Mouse (Mus musculus) liver, embryonic 14.5 days (tissue): ENCODE data around the gene Dusp2. TPM values are rescaled to one million over a fixed set of nuclear protein-coding genes. Genes with fewer than 3 reads are reported as not detected.

Experiments used
- ATAC-seq: fragments of 200-750 bp; cut with Nextera tagmentation; 2 replicates; pipeline ENCODE4 v1.8.0; 2017; ENCODE audit warnings: moderate number of reproducible peaks, mild to moderate bottlenecking, moderate library complexity; ENCODE audit not compliant: insufficient read depth
- DNase-seq, 3 experiments: peaks; one replicate each; pipeline ENCODE4 v3.0.0-alpha.2; 2012 to 2013; ENCODE audit warnings: low read depth in 3 of 3, low spot score in 3 of 3
- H3K27ac ChIP-seq: fragments of 300-500 bp; sonication (generic); 2 replicates; pipeline ENCODE4 v1.5.1; 2014; ENCODE audit warnings: moderate library complexity, mild to moderate bottlenecking, control low read depth, inconsistent platforms
- H3K27me3 ChIP-seq: fragments of 300-500 bp; sonication (generic); 2 replicates; pipeline ENCODE4 v1.6.1; 2014; ENCODE audit warnings: mild to moderate bottlenecking, low read length, moderate library complexity; ENCODE audit not compliant: control insufficient read depth, insufficient read depth
- H3K36me3 ChIP-seq: fragments of 300-500 bp; sonication (generic); replicated peaks from 2 replicates; pipeline ENCODE4 v1.6.1; 2014; ENCODE audit warnings: low read depth; ENCODE audit not compliant: control insufficient read depth, insufficient read depth
- H3K4me1 ChIP-seq, 2 experiments: fragments of 200-500 bp in 1 of 2; fragments of 300-500 bp in 1 of 2; sonication (generic) in 1 of 2; replicated peaks; 2 replicates each; pipeline ENCODE4 v1.6.1; 2012 to 2014; ENCODE audit warnings: antibody characterized with exemption in 1 of 2, inconsistent platforms in 1 of 2, low read length in 1 of 2; ENCODE audit not compliant: control insufficient read depth in 2 of 2, insufficient read depth in 2 of 2
- H3K4me2 ChIP-seq: fragments of 300-500 bp; sonication (generic); 2 replicates; pipeline ENCODE4 v1.6.1; 2014; ENCODE audit warnings: low read depth, mild to moderate bottlenecking, control low read depth, moderate library complexity
- H3K4me3 ChIP-seq, 2 experiments: fragments of 200-500 bp in 1 of 2; fragments of 300-500 bp in 1 of 2; sonication (generic) in 1 of 2; 2 replicates each; pipeline ENCODE4 v1.5.1; 2012 to 2014; ENCODE audit warnings: low read depth in 2 of 2, low read length in 2 of 2, mild to moderate bottlenecking in 2 of 2, control low read depth in 1 of 2, inconsistent platforms in 1 of 2, moderate library complexity in 1 of 2; ENCODE audit not compliant: insufficient read depth in 1 of 2
- H3K9ac ChIP-seq: fragments of 300-500 bp; sonication (generic); replicated peaks from 2 replicates; pipeline ENCODE4 v1.6.1; 2014; ENCODE audit warnings: mild to moderate bottlenecking, control low read depth, moderate library complexity
- H3K9me3 ChIP-seq: fragments of 300-500 bp; sonication (generic); 2 replicates; pipeline ENCODE4 v1.6.1; 2016; ENCODE audit warnings: low read length, mixed read lengths; ENCODE audit not compliant: control insufficient read depth
- CTCF ChIP-seq: IDR thresholded peaks from 2 replicates; pipeline ENCODE4 v1.5.1; 2016; ENCODE audit warnings: antibody characterized with exemption, low read depth, control low read depth
- EP300 ChIP-seq: IDR thresholded peaks from 2 replicates; pipeline ENCODE4 v1.6.1; 2016; ENCODE audit warnings: antibody characterized with exemption, low read depth
- WGBS: fragments of 180-500 bp; shearing (Covaris S2); extraction: QIAGEN DNeasy Blood & Tissue Kit; methylation state at CpG from one replicate; pipeline ENCODE4 v1.1.7; 2014; ENCODE audit not compliant: insufficient replicate concordance; 5-methylcytosine and 5-hydroxymethylcytosine counted together
- polyA plus RNA-seq, 2 experiments: library from polyadenylated mRNA; depleted of rRNA in 1 of 2; stranded (reverse) in 1 of 2; unstranded in 1 of 2; fragments of >200 nt; fragmentation: Nextera tagmentation in 1 of 2; extraction: Ambion mirVana in 1 of 2; gene quantifications; 2 replicates each; pipeline versions ENCODE4 v1.2.1 to v1.2.3; 2012 to 2014

The Dusp2 gene
- polyA plus RNA-seq, 2 experiments: 1.5 to 1.8 TPM

- 26% methylated on average over 1 of the region's 1 CpGs for WGBS
These were observed 10.4 kb downstream of the Dusp2 start for GRCm38 (mm10) chr2:127346334-127346733.

DNA sequence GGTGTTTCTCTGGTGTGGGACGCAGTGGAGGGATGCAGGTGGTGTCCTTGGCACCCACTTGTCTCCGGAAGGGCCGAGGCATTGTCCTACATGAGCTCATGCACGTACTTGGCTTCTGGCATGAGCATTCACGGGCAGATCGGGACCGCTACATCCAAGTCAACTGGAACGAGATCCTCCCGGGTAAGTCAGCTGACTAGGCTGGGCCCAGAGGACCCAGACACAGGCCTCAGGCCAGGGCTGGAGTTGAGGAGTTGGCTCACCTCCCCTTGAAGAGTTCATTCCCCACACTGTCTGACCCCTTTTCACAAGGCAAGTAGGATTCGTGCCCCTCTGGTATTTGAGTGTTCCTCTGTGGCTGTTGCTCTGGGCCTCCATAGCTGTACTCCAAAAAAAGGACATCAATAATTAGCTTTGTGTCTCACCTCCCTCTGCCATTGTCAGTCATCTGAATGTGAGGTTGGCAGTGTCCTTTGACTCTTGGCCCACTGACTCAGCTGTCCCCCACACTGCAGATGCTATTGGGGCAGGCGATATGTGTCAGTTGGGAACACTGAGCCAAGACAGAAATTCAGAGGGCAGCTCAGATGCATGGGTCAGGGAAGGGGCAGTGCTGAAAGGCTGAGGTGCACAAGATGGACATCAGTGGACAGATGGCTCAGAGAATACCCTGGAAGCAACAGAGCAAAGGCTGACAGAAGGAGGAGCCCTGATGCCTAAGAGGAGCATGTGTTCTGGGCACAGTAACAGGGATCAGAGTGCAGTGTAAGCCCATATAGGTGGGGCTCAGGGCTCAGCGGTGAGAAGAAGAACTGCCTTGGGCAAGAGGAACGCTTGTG lies 11.4 kb downstream of the Dusp2 start:
- no peak overlapping the region for H3K4me3 ChIP-seq
- DNase-seq (no peak), ATAC-seq (no peak)
- no peak overlapping the region for H3K27ac ChIP-seq
- H3K9ac ChIP-seq: no peak overlapping the region
- H3K36me3 ChIP-seq: no peaks in the 10 kb centered on the region
- 60% methylated on average over 13 of the region's 13 CpGs for WGBS
- H3K9me3 ChIP-seq: no peaks in the 10 kb centered on the region
- no peaks in the 10 kb centered on the region for H3K4me1 ChIP-seq
- no peaks in the 10 kb centered on the region for H3K27me3 ChIP-seq
- TF ChIP-seq EP300 (no peak), CTCF (no peak)
- H3K4me2 ChIP-seq: no peak overlapping the region

More at GRCm38 (mm10) chr2:127346334-127346733, 10.4 kb downstream of the Dusp2 start:
- Histone ChIP-seq H3K9me3 (no peaks in the 10 kb centered on the region), H3K27me3 (no peaks in the 10 kb centered on the region), H3K9ac (no peak overlapping the region), H3K36me3 (no peaks in the 10 kb centered on the region), H3K4me2 (no peak overlapping the region), H3K4me3 (no peak overlapping the region), H3K4me1 (no peaks in the 10 kb centered on the region), H3K27ac (no peak overlapping the region)
- ATAC-seq (no peak), DNase-seq (no peak)
- TF ChIP-seq CTCF: peak; percentile 61
- no peak for TF ChIP-seq EP300

GRCm38 (mm10) chr2:127353881-127354280 lies 17.9 kb downstream of the Dusp2 start:
- DNase-seq: no peak
- ATAC-seq: no peak
- Histone ChIP-seq H3K36me3 (no peaks in the 10 kb centered on the region), H3K4me3 (no peak overlapping the region), H3K4me2 (no peak overlapping the region), H3K27me3 (no peaks in the 10 kb centered on the region), H3K4me1 (no peaks in the 10 kb centered on the region), H3K9me3 (no peaks in the 10 kb centered on the region), H3K9ac (no peak overlapping the region), H3K27ac (no peak overlapping the region)
- no peak for TF ChIP-seq CTCF
- no peak for TF ChIP-seq EP300
- WGBS: 73% methylated on average over 4 of the region's 4 CpGs

DNA sequence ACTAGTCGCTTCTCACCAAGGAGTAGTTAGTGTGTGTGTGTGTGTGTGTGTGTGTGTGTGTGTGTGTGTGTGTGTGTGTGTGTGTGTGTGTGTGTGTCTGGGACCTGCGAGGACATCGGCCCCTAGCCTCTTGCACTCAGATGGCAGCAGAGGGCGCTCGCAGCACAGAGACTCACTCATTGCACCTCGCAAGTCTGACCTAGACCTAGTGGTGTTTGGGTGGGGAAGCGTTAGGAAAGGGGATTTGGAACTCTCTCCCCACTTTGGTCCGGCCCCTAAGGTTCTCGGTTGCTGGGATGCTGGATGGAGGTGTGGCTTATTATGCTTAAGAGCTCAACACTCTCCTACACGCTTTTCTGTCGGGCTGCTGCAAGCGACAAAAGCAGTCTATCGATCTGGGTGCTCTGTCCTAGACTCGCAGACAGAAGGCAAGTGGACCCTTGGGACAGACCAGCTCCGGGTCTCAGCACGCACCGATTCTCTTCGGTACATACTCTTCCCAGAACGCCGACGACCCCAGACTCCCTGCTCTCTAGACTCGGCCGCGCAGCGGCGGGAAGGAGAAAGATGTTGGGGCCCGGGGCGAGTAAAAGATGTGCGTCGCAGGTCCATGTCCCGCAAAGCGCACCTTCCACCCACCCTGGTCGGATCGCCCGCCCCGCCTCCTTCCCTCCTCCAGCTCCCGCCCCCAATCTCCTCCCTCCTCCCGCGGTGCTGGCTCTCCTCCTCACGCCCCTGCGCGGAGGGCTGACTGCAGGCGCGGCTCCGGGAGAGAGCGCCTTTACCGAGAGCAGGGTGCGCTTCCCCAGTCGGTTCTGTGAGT lies 26.7 kb downstream of the Dusp2 start, which contains the start of gene Adra2b:
Gene Adra2b (plus strand): TSS at position 750 of the 823 bp plus-strand sequence.
- Histone ChIP-seq H3K27ac (peak within 1 kb of the TSS; percentile 60), H3K36me3 (peaks cover 17% of the 10 kb centered on the region), H3K27me3 (peaks cover 49% of the 10 kb centered on the region), H3K4me1 (peaks cover 9 to 23% of the 10 kb centered on the region in 2 experiments), H3K9me3 (no peaks in the 10 kb centered on the region), H3K4me3 (peak within 1 kb of the TSS; percentile 77 to 79), H3K4me2 (peak within 1 kb of the TSS; percentile 79), H3K9ac (peak within 1 kb of the TSS; percentile 86)
- TF ChIP-seq EP300: no peak
- TF ChIP-seq CTCF: peak; percentile 98
- under 1% methylated on average over 48 of the region's 49 CpGs for WGBS
- DNase-seq: peak; percentile 69 to 79 (median 70)
- ATAC-seq: peak; percentile 93

DNA sequence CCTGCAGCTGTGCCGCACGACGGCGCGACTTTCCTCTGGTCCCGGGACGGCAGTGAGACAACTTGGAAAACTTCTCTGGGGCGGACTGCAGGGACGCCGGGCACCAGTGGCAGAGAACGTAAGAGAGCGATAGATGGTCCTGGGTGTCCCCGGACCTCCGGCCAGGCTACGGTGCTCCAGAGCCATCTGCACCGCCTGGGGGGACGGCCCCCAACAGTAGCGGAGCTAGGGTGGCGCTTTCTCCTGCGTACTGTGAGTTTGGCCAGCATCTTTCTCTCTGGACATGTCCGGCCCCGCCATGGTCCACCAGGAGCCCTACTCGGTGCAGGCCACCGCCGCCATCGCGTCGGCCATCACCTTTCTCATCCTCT lies 27.3 kb downstream of the Dusp2 start:
- Histone ChIP-seq H3K36me3 (peaks cover 20% of the 10 kb centered on the region), H3K4me1 (peaks cover 14 to 29% of the 10 kb centered on the region in 2 experiments), H3K9me3 (no peaks in the 10 kb centered on the region), H3K27ac (peak overlapping the region; percentile 51), H3K4me2 (peak overlapping the region; percentile 79), H3K9ac (peak overlapping the region; percentile 86), H3K27me3 (peaks cover 49% of the 10 kb centered on the region), H3K4me3 (peak overlapping the region; percentile 77 to 79)
- peak; percentile 46 for ATAC-seq
- no peak for TF ChIP-seq EP300
- TF ChIP-seq CTCF: no peak
- DNase-seq: no peak
- WGBS: 3% methylated on average over 28 of the region's 28 CpGs
